Mouse (Mus musculus) kidney, postnatal 25 days (tissue): ENCODE data around the gene Pdzd8.

ENCODE experiments used
- DNase-seq, 2 experiments: peaks; one replicate each; pipeline ENCODE4 v3.0.0; 2021; ENCODE audit warnings: mixed read lengths in 2 of 2

Pdzd8 gene

DNA sequence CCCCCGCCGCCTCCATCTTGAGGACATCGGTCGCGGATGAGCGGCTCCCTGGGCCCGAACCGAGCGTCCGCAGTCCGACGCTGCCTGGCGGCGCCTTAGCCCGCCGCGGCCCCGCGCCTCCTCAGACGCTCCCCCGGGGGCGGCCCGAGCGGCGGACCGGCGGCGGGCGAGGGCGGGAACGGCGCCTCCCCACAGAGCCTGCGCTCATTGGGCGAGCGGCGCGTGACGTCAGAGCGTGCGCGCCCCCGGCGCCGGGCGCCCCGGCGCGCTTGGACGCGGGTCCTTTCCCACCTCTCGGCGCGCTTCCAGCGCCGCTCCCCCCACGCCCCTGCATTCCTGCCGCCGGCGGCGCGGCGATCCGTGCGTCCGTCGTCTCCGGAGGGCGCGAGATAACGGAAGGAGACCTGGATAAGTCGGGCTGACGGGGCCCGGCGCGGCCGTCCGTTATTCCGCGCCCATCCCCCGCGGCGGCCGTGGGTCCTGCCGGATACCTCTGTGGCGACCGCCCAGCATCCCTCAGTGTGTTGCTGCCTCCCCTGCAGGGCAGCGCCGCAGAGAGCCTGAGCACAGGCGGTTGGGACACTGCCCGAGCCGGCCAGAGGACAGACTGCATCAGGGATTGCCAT is at the start of gene Pdzd8:
TSS of gene Pdzd8 (minus strand) at position 123 of the 626 bp plus-strand sequence.
- DNase-seq: peak; percentile 86 to 96

DNA sequence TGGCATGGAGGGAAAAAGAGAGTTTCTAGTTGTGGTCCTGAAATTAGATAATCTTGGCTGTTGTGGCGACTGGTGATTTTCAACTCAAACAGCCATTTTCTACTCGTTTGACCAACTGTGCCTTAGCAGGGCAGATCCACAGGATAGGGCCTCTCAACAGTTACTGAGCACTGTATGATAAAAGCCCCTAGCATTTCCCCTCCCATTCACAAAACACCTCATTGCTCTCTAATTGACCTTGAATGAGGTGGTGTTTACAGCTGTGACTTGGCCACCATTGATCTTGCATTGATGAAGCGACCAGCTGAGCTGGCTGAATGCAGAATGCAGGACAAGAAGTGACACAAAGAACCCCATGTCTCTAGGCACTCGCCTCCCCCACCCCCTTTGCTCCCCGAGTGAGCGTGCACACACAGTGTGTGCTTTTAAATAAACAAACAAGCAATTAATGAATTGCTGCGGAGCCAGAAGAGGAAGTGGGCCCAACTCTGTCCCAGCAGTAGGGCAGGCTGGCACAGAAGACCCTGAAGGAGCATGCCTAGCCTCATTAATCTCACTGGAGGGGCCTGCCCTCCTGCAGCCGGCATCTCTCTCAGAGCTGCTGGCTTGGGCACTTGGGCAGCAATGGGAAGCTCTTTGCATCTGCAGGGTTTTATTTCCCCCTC is 48.3 kb upstream of the Pdzd8 start:
- DNase-seq: no peak

GRCm38 (mm10) chr19:59388847-59389606 is 43.4 kb upstream of the Pdzd8 start:
- DNase-seq: peak; percentile 63 to 79

- no peak for DNase-seq
These were observed 42.8 kb upstream of the Pdzd8 start for GRCm38 (mm10) chr19:59388399-59388798.

- peak in 1 of 2 experiments; percentile 38 for DNase-seq
These were observed 41.6 kb upstream of the Pdzd8 start for GRCm38 (mm10) chr19:59387178-59387577.

DNA sequence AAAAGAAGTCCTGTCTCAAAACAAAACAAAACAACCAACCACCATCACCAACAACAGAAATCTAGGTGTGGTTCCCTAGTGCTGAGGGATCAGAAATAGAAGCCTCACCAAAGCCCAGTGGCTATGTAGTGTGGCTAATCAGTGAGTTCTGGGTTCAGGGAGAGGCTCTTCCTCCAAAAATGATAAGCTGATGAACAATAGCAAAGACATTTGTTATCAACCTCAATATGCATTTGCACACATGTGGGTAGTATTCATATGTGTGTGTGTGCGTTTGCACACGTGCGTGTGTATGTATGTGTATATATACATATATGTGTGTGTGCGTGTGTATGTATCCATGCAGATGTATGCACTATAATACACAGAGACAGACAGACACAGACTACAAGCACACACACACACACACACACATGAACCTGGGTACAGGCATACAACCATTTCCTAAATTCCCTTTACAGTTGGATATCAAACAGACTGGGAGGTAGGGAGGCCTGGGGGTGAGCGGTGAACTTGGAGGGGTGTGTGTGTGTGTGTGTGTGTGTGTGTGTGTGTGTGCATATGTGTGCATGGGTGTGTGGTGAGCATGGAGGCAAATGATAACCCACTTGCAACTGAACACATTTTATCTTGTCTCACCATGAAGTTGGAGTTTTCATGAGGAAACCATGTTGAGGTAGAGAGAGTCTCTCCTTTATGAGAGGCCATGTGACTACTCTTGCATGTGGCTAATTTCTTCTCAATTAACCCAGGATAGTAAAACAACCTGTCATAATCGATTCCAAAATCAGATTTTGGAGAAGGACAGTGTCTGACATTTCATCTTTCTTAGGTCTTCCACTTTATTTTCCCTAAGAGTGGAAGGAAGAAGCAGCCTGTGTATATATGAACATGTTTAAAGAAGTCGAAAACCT is 39.3 kb upstream of the Pdzd8 start:
- no peak for DNase-seq

DNA sequence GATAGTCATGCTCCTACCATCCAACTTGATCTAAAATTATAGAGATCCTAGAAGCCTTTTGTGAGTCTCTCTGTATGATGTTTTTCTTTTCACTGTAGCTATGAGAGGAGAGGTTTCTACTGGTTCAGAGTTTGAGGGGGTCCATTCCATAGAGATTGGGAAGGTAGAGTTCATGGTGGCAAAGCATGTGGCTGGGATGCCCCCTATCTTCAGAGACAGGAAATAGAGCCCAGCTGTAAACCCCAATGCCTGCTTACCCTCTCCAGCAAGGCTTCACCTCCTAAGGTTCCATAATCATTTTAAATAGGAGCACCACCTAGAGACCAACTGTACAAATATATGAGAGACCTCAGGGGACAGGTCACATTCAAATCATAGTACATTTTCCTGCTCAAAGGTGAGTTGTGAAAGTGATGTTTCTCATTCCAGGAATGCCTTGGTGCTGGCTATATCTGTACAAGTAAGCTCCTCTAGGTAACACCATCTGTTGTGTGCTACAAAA is 36.9 kb upstream of the Pdzd8 start:
- no peak for DNase-seq

- no peak for DNase-seq
These were observed 34.4 kb upstream of the Pdzd8 start for GRCm38 (mm10) chr19:59379995-59380394.

DNA sequence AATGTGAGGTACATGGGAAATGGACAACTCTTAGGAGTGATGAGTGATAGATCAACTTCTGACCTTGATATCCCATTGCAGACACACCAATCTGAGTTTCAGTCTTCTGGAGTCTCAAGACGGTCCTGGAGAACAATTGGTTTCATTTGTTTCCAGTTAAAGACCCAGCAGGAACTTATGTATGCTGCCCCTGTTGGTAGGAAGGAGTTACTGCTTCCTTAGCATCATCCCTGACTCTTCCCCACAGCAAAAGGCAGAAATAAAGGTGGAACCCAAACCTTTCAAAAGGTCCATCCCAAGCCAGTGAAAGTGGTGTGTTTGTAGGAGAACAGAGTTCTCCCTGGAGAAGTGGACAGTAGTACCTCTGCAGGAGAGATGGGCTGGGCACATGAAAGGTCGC is 30.9 kb upstream of the Pdzd8 start:
- no peak for DNase-seq

GRCm38 (mm10) chr19:59374940-59375339 is 29.4 kb upstream of the Pdzd8 start:
- no peak for DNase-seq

- no peak for DNase-seq
These were observed 27.3 kb upstream of the Pdzd8 start for GRCm38 (mm10) chr19:59372928-59373327.

DNA sequence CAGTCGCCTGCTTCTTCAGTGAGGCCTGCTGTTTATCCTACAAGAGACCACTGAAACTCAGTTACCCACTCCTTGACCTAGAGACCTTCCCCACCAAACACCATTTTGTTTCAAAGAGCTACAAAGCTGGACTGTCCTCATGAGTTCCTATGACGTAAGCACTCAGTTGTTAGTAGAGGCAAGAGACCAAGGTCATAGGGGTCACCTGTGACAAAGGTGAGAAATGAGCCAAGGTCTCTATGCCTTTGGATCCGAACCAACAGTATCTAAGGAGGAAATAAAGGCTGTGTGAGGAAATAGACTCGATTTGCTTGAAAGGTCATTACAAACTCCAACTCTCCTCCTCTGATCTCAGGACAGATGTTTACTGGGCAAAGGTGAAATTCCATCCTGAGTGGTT is 25.4 kb upstream of the Pdzd8 start:
- no peak for DNase-seq

- DNase-seq: no peak
These were observed 22.3 kb upstream of the Pdzd8 start for GRCm38 (mm10) chr19:59367892-59368291.

- DNase-seq: no peak
These were observed 21.1 kb upstream of the Pdzd8 start for GRCm38 (mm10) chr19:59366724-59367123.

DNA sequence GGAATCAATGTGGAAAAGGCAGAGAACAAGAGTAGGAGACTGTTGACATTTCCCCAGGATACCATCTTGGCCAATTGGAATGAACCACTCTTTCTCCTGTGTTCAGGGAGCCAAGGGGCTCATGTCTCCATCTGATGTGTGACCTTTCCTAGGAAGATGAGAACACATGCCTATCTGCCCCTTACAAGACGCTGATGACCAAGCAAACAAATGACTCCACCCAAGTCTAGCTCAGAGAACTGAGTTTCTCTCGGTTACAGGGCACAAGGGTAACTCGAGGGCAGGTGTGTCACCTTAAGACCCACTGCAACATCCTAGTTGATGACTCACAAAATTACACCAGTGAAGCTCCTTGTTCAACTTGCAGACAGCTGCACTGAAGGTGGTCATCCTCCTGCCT is 18.1 kb upstream of the Pdzd8 start:
- DNase-seq: no peak

DNA sequence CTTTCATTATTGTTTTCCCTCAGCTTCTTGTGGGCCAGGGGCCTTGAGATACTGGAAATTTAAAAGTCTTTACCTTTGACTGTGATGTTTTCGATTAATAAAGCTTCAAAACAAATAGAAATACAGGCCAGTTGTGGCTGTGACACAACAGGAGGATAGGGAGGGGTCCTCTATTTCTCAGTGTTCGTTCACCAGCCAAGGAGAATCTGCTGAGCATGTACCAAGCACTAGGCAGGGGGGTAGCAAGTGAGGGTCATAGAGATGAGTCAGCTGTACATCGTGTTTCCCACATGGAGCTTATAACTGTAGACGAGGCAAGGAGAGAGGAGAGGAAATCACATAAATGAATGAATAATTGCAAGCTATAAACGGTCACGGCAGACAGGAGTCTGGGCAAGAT is 17.1 kb upstream of the Pdzd8 start:
- no peak for DNase-seq

DNA sequence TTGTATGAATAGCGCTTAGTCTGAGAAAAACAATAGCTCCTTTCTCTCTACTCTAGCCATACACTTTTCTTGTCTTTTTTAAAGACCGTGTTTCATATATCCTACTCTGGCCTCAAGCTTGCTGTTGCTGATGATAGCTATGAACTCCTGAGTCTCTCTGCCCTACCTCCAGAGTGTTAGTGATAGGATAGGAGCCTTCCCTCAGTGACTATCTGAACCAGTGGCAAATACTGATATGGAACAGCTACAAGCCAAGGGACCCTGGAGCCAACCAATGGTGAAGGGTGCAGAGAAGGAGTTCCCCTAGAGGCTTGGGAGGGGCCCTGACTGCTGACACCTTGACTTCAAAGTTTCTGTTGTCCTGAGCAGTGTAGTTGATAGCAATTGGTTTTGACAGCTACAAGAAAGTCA is 14.9 kb upstream of the Pdzd8 start:
- DNase-seq: no peak

DNA sequence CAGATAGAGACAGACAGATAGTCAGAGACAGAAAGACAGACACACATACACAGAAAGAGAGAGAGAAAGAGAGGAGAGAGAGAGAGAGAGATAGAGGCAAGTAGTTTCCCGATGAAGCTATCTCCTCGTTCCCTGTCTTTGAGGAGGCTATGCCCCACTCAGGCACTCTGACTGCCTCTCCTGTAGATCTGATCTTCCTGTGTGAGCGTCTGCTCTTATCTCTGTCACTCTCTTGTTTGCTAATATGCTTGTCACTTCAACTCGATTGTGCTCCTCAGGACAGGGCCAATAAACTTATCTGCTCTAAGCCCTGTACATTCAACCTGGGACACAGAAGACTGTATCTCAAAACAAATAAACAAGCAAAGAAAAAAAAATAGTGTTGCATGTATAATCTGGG is 13.6 kb upstream of the Pdzd8 start:
- no peak for DNase-seq

DNA sequence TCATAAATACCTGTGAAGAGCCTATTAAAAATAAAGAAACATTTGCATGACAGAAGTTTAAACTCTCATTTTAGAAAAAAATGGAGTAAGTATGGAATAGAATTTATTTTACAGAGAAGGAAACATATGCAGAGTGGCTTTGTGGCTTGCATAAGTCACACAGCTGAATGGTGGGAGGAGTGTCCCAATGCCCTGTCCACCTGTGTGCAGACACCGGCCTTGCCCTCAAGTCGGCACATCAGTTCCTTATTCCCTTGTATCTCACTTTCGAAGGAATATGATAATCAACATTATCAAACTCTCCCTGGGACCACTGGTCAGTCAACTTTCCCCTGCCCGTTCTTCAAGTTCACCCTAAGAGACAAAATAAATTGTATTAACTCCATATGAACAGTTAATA is 12.3 kb upstream of the Pdzd8 start:
- no peak for DNase-seq

GRCm38 (mm10) chr19:59356843-59357595 is 11.4 kb upstream of the Pdzd8 start:
- DNase-seq: no peak

- DNase-seq: no peak
These were observed 10.8 kb upstream of the Pdzd8 start for GRCm38 (mm10) chr19:59356388-59356787.

DNA sequence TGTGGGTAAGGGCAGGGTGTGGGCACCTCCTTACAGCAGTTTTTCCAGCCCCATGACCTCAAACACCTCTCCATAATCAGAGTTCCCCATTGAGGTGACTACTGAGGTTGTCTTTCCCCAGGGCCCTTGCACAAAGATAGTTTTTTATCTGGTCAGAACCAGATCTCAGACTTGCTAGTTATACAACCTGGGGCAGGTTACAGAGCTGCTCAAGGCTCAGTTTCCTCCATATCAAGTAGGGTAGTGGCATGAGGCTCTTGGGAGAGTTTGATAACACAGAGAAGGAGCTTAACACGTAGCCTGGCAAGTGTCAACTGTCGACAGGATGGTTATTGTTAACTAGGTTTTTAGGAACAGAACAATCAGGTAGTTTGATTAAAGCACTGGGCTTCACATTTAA is 9.3 kb upstream of the Pdzd8 start:
- DNase-seq: no peak
